Mouse (Mus musculus) left cerebral cortex, adult 2 months (tissue): ENCODE measurements at regions not wholly inside any gene's neighbourhood (a gene's known extent, or its start where the extent isn't known, plus 50 kb on each side); places are given as distances from the start of the nearest gene placed in this dataset.

ENCODE experiments used
- DNase-seq, 2 experiments: peaks; one replicate each; pipeline ENCODE4 v3.0.0; 2021 to 2022; ENCODE audit warnings: low spot score in 2 of 2, mixed read lengths in 1 of 2; ENCODE audit errors: extremely low spot score in 1 of 2
- H3K27ac ChIP-seq: fragments of 200-600 bp; 2 replicates; pipeline ENCODE4 v1.8.1; 2022
- H3K4me3 ChIP-seq: fragments of 200-600 bp; 2 replicates; pipeline ENCODE4 v1.8.1; 2022
- CTCF ChIP-seq: fragments of 200-600 bp; IDR thresholded peaks from 2 replicates; pipeline ENCODE4 v1.8.1; 2022; ENCODE audit warnings: antibody characterized with exemption, mild to moderate bottlenecking, moderate library complexity
- intact Hi-C: fragments of 180-260 bp; cut with DNase I; formaldehyde crosslinking; loops from one replicate; pipeline ENCODE4 v1.15.1; 2025

DNA sequence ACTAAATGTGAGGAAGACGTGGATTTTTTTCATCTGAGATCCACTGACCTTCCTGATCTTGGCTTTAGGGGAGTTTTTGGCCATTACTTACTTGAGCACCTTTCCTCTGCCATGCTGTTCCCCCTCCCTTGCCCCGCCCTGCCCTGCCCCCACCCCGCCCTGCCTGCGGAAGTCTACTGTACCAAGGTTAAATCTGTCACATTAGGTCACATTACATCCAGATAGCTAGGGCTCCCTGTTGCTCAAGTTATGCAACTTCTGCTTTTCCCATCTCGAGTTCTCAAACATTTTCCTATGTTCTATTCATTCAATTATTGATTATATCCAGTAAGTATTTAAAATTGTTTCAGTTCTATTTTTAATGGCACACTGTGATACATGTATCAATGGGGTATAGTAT, 144.7 kb upstream of the Cnot2 start:
- intact Hi-C loops: no loop called here
- Histone ChIP-seq H3K4me3 (no peak overlapping the region), H3K27ac (no peak overlapping the region)
- no peak for TF ChIP-seq CTCF
- DNase-seq: no peak

DNA sequence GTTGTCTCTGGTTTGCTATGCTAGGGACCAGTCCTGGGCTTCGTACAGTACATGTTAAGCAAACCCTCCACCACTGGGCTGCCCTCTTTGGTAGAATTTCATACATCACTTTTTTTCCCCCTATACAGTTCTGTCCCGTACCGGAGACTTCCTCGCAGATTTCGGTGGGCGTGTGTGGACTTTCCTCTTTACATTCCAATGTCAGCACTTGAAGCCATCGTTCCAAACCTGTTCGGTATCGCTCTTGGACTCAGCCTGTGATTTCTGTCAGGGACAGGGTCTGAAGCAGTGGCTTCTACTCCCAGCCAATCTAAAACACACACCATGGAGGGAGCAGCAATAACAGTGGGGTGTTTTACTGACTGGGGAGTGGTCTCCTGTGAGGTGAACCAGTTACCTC, 140.7 kb upstream of the Cnot2 start:
- intact Hi-C loops: no loop called here
- no peak for TF ChIP-seq CTCF
- Histone ChIP-seq H3K27ac (no peak overlapping the region), H3K4me3 (no peak overlapping the region)
- DNase-seq: no peak

DNA sequence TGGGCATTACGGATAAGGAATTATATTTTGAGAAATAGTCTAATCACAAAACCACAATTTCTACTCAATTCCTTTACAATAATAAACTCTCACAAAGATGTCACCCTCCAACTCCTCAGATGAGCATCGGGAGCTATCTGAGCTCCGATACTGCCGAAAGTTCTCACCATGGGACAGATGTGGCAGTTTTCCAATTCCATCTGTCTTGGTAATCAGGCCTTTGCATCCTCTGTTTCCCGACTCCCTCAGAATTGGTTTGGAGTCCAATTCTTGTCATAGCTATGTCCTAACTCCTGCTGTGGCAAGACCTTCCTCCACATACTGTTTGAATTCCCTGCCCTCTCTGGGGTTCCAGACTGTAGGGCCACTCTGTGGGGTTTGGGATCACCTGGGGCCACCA, 138.3 kb upstream of the Cnot2 start:
- intact Hi-C loops: no loop called here
- no peak for DNase-seq
- Histone ChIP-seq H3K27ac (no peak overlapping the region), H3K4me3 (no peak overlapping the region)
- no peak for TF ChIP-seq CTCF

DNA sequence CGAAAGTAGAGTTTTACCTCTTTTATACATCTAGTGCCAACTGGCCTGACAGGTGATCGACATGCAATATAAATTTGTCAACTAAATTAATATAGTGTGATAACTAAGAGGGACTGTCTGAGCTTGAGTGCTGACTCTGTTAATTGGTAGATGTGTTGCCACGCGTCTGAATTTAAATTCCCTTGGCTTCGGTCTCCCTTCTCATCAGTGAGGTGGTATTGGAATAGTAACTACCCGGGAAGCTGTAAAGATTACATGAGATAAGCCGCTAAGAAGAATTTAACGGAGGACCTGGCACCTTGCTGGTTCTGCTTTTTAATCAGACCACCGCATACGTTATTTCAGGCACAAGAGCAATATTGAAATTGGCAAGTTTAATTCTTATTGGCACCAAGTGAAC, 136.7 kb upstream of the Cnot2 start:
- no peak for TF ChIP-seq CTCF
- Histone ChIP-seq H3K27ac (no peak overlapping the region), H3K4me3 (no peak overlapping the region)
- no peak for DNase-seq
- intact Hi-C loops: no loop called here

DNA sequence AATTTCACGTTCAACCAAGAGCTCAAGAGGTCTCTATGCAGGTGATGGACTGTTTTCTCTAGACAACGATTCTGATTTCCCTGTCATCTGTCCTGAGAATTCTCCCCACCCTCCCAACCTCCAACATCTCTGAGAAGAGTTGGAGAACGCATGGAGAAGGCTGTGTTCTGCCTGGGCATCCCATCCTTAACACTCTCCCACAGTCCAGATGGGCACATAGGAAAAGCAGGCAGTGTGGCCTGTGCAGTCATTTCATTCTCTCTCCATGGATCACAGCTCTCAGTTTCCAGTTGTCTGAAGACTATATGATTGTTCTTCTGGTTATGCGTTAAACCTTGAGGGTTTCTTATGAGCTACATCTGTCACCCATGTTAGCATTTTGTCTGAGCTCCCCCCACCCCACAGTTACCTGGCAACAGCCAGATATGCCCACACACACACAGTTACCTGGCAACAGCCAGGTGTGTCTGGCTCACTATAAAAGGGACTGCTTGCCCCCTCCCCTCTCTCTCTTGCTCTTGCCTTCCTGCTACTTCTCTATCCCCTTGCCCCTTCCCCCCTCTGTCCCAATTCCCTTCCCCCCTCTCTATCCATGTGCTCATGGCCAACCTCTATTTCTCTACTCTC, 135.8 kb upstream of the Cnot2 start:
- intact Hi-C loops: no loop called here
- DNase-seq: no peak
- Histone ChIP-seq H3K4me3 (no peak overlapping the region), H3K27ac (no peak overlapping the region)
- TF ChIP-seq CTCF: no peak

GRCm38 (mm10) chr10:116713456-116713855, 132.1 kb upstream of the Cnot2 start:
- Histone ChIP-seq H3K4me3 (no peak overlapping the region), H3K27ac (no peak overlapping the region)
- TF ChIP-seq CTCF: no peak
- intact Hi-C loops: no loop called here
- DNase-seq: no peak

- DNase-seq: no peak
- no peak for TF ChIP-seq CTCF
Measured at GRCm38 (mm10) chr10:116707025-116707424, 125.7 kb upstream of the Cnot2 start.

DNA sequence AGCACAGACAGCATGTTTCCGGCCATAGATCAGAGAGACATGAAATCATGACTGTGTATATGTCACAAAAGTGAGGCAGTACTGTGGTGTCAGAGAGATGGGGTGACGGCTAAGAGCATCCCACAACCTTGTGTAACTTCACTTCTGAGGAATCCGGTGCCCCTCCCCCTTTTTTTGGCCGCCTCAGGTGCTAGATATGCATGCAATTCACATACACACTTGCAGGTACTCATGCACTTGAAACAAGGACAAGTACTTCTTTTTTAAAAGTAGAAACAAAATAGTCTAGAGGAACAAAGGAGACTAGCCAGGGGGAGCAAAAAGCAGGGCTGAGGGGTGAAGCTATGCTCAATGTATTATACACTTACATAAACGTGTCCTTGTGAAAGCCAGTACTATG, 120.0 kb upstream of the Cnot2 start:
- no peak for DNase-seq
- TF ChIP-seq CTCF: no peak
- intact Hi-C loops: no loop called here
- Histone ChIP-seq H3K27ac (no peak overlapping the region), H3K4me3 (no peak overlapping the region)

More at GRCm38 (mm10) chr10:116707025-116707424, 125.7 kb upstream of the Cnot2 start:
- intact Hi-C loops: no loop called here
- no peak overlapping the region for H3K27ac ChIP-seq
- H3K4me3 ChIP-seq: no peak overlapping the region

GRCm38 (mm10) chr10:116699711-116700110, 118.4 kb upstream of the Cnot2 start:
- no peak for DNase-seq
- intact Hi-C loops: no loop called here
- no peak for TF ChIP-seq CTCF
- no peak overlapping the region for H3K27ac ChIP-seq
- no peak overlapping the region for H3K4me3 ChIP-seq

- no peak overlapping the region for H3K27ac ChIP-seq
- no peak for TF ChIP-seq CTCF
- intact Hi-C loops: no loop called here
- H3K4me3 ChIP-seq: no peak overlapping the region
- no peak for DNase-seq
Measured at GRCm38 (mm10) chr10:116697628-116698316, 116.5 kb upstream of the Cnot2 start.

- intact Hi-C loops: no loop called here
- TF ChIP-seq CTCF: no peak
- Histone ChIP-seq H3K27ac (no peak overlapping the region), H3K4me3 (no peak overlapping the region)
- no peak for DNase-seq
Measured at GRCm38 (mm10) chr10:116693816-116694215, 112.5 kb upstream of the Cnot2 start.

- H3K27ac ChIP-seq: no peak overlapping the region
- H3K4me3 ChIP-seq: no peak overlapping the region
- intact Hi-C loops: loop anchor here (10.0 kb wide), 1 partner anchor 278 kb away; no protein-coding TSS in a partner anchor
- TF ChIP-seq CTCF: no peak
- no peak for DNase-seq
Measured at GRCm38 (mm10) chr10:116686741-116687140, 105.4 kb upstream of the Cnot2 start.

DNA sequence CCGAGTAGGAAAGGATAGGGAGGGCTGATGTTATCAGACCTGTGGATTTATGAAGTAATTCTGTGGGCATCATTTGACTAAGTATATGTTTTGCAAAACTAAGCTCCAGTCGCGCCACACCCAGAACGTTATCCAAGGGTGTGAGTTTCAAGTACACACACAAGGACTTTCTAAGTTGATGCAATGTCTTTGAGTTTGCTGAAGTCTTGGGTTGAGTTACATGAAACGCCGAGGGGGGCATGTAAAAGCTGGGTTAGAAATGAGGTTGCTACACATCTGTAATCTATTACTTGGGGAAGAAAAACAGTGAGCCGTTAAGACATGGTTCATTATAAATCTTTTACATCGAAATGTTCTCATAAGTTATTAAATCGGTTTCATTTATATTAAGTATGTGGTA, 102.1 kb upstream of the Cnot2 start:
- no peak overlapping the region for H3K27ac ChIP-seq
- no peak for DNase-seq
- H3K4me3 ChIP-seq: no peak overlapping the region
- intact Hi-C loops: loop anchor here (10.0 kb wide), 1 partner anchor 281 kb away; no protein-coding TSS in a partner anchor
- no peak for TF ChIP-seq CTCF
